Mouse (Mus musculus) C2C12 (cell line): ENCODE measurements around the gene Hoxa11. TPM values are rescaled to one million over a fixed set of nuclear protein-coding genes. Genes with fewer than 3 reads are reported as not detected.

Experiments
- H3K27me3 ChIP-seq: one replicate; pipeline ENCODE4 v1.6.1; 2011; ENCODE audit not compliant: control insufficient read depth, insufficient read depth, insufficient read length
- H3K36me3 ChIP-seq: one replicate; pipeline ENCODE4 v1.6.1; 2011; ENCODE audit not compliant: control insufficient read depth, insufficient read depth
- H3K4me3 ChIP-seq: one replicate; pipeline ENCODE4 v1.5.1; 2011; ENCODE audit warnings: mild to moderate bottlenecking, control low read depth; ENCODE audit not compliant: poor library complexity, insufficient read depth, severe bottlenecking
- H3K79me2 ChIP-seq: one replicate; pipeline ENCODE4 v1.6.1; 2011; ENCODE audit not compliant: control insufficient read depth, insufficient read depth
- H3K79me3 ChIP-seq: one replicate; pipeline ENCODE4 v1.6.1; 2011; ENCODE audit warnings: low read depth, control low read depth
- H3ac ChIP-seq: one replicate; pipeline ENCODE3; 2011; ENCODE audit warnings: low read depth; ENCODE audit not compliant: control insufficient read depth, insufficient read length
- CEBPB ChIP-seq: IDR thresholded peaks from one replicate; pipeline ENCODE4 v1.6.1; 2011; ENCODE audit warnings: low read depth, mild to moderate bottlenecking, control low read depth, moderate library complexity
- CTCF ChIP-seq: IDR thresholded peaks from one replicate; pipeline ENCODE4 v1.5.1; 2011; ENCODE audit not compliant: control insufficient read depth, insufficient read depth, insufficient read length
- FOSL1 ChIP-seq: IDR thresholded peaks from one replicate; pipeline ENCODE4 v1.8.0; 2011; ENCODE audit warnings: mild to moderate bottlenecking, low read length; ENCODE audit not compliant: poor library complexity, insufficient read depth, severe bottlenecking
- MAX ChIP-seq: IDR thresholded peaks from one replicate; pipeline ENCODE4 v1.6.1; 2011; ENCODE audit warnings: mild to moderate bottlenecking, control low read depth
- MYOD1 ChIP-seq: IDR thresholded peaks from one replicate; pipeline ENCODE4 v1.6.1; 2011; ENCODE audit warnings: low read depth; ENCODE audit not compliant: control insufficient read depth, insufficient read length
- MYOG ChIP-seq: IDR thresholded peaks from one replicate; pipeline ENCODE4 v1.6.1; 2011; ENCODE audit not compliant: control insufficient read depth, insufficient read length; ENCODE audit errors: extremely low read depth
- USF1 ChIP-seq: IDR thresholded peaks from one replicate; pipeline ENCODE4 v1.6.1; 2011; ENCODE audit warnings: low read depth, mild to moderate bottlenecking, control low read depth, moderate library complexity
- polyA plus RNA-seq: library from polyadenylated mRNA; unstranded; fragments of >200 nt; fragmentation: generic; extraction: Trizol; gene quantifications from one replicate; pipeline ENCODE4 v1.2.1, GENCODE M21; 2012; ENCODE audit warnings: missing spikeins

Hoxa11 gene
- polyA plus RNA-seq, 1 experiment, result 19.2 TPM

DNA sequence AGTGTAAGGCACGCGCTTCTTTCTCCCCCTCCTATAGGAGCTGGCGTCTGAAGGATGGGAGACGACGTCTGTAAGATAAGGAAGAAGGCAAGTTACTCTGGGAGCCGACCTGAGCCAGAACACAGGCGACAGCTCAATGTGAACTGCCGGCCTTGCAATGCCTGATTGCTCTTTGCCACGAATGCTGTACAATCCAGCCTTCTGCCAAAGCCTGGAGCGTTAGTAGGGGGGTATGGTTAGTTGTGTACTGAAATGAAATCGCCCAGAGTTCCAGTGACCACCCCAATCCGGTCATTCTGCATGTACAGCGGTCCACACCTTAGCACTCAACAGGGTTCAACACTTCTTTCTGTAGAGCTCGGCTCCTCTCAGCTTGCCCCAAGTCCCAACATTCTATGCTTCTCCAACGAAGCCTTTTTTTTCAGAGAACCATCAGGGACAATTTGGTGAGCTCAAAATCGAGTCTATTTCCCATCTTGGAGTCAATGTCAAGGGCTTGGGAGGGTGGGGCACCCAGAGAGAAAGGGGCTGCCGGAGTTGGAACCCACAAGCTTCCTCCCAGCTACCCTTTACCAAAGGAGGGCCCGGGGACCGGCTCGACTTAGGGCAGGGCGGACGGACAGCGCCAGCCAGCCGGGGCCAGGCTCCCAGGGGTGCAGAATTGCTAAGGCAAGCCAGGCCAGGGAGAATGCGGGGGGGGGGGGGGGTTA, 13.6 kb upstream of the Hoxa11 start:
- no peaks in the 10 kb centered on the region for H3K27me3 ChIP-seq
- H3K4me3 ChIP-seq, result no peak overlapping the region
- H3K36me3 ChIP-seq, result no peaks in the 10 kb centered on the region
- no peaks in the 10 kb centered on the region for H3K79me3 ChIP-seq
- no peaks in the 10 kb centered on the region for H3K79me2 ChIP-seq
- H3ac ChIP-seq, result no peak overlapping the region
- TF ChIP-seq MAX, result no peak
- no peak for TF ChIP-seq MYOD1
- no peak for TF ChIP-seq FOSL1
- TF ChIP-seq CEBPB, result no peak
- no peak for TF ChIP-seq CTCF
- no peak for TF ChIP-seq USF1
- no peak for TF ChIP-seq MYOG

DNA sequence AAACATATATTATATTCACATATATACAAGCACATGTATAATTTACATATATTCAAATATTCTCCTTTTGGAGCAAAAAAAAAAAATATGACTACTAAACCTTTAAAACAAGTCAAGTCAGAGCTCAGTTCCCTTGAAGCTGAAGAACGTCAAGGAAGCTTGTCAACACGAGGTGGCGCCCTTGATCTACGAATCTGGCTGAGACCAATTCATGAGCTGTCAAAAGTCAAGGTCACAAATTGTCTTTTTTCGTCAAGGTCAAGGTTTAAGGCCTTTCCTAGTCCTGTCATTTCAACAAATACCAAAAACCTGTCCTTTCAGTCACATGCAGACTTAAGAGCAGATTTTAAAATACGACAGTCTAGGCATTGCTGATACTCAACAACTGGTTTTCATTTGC, 11.3 kb upstream of the Hoxa11 start:
- Histone ChIP-seq H3ac (no peak overlapping the region), H3K79me2 (peaks cover 4% of the 10 kb centered on the region), H3K79me3 (no peaks in the 10 kb centered on the region), H3K27me3 (no peaks in the 10 kb centered on the region), H3K4me3 (no peak overlapping the region), H3K36me3 (peaks cover under 1% of the 10 kb centered on the region)
- TF ChIP-seq CEBPB (no peak), CTCF (peak; percentile 65)

GRCm38 (mm10) chr6:52253511-52254500, 8.2 kb upstream of the Hoxa11 start:
- peaks cover 31% of the 10 kb centered on the region for H3K79me2 ChIP-seq
- no peak overlapping the region for H3K4me3 ChIP-seq
- H3K27me3 ChIP-seq, result no peaks in the 10 kb centered on the region
- peaks cover 13% of the 10 kb centered on the region for H3K36me3 ChIP-seq
- peaks cover 16% of the 10 kb centered on the region for H3K79me3 ChIP-seq
- TF ChIP-seq MYOG (no peak), MAX (no peak), FOSL1 (no peak), CTCF (no peak), MYOD1 (no peak), CEBPB (no peak), USF1 (no peak)
- H3ac ChIP-seq, result peak overlapping the region; percentile 3

DNA sequence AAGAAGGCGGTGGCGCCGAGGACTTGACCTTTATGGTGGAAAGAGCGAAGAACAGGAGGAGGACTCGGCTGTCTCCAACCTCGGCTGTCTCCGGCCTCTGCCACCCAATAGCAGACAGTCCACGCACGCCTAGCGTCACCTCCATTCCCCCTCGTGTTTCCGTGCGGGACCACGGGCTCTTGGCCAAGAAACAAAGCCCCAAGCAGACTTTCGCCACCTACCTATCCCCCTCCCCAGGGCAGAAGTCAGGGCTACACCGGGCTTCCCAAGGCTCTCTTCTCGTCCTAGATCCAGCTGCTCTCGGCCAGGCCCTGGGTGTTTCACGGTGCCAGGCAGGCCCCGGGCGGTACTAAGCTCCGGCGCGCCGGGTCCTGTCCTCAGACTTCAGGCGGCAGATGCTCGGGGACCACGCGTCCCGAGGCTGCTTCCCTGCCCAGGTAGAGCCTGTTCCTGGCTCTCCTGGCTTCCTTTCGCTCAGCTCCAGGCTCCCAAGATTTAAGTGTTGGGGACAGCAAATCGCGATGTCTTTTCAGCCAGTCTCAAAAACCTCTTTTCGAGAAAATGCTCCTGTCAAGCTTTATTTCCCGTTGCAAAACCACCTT, 7.3 kb upstream of the Hoxa11 start:
- Histone ChIP-seq H3ac (peak overlapping the region; percentile 73), H3K79me3 (peaks cover 20% of the 10 kb centered on the region), H3K36me3 (peaks cover 13% of the 10 kb centered on the region), H3K4me3 (peak overlapping the region; percentile 11), H3K79me2 (peaks cover 41% of the 10 kb centered on the region), H3K27me3 (no peaks in the 10 kb centered on the region)
- TF ChIP-seq CTCF (no peak), CEBPB (no peak), FOSL1 (no peak), USF1 (no peak), MYOG (no peak), MAX (no peak), MYOD1 (no peak)

GRCm38 (mm10) chr6:52252016-52252774, 6.6 kb upstream of the Hoxa11 start:
- Histone ChIP-seq H3K27me3 (no peaks in the 10 kb centered on the region), H3K79me3 (peaks cover 26% of the 10 kb centered on the region), H3K79me2 (peaks cover 47% of the 10 kb centered on the region), H3K36me3 (peaks cover 13% of the 10 kb centered on the region), H3K4me3 (peak overlapping the region; percentile 11), H3ac (peak overlapping the region; percentile 73)
- no peak for TF ChIP-seq MYOG
